Mouse (Mus musculus) lung, embryonic 16.5 days (tissue): ENCODE measurements around the gene Ifna4. TPM values are rescaled to one million over a fixed set of nuclear protein-coding genes. Genes with fewer than 3 reads are reported as not detected.

Experiments
- ATAC-seq: fragments of 200-750 bp; cut with Nextera tagmentation; 2 replicates; pipeline ENCODE4 v1.8.0; 2017; ENCODE audit warnings: low read depth, mild to moderate bottlenecking, moderate library complexity
- H3K27ac ChIP-seq: fragments of 300-500 bp; sonication (generic); 2 replicates; pipeline ENCODE4 v1.5.1; 2014; ENCODE audit warnings: mild to moderate bottlenecking, control low read depth, low read length
- H3K27me3 ChIP-seq: fragments of 300-500 bp; sonication (generic); 2 replicates; pipeline ENCODE4 v1.6.1; 2014; ENCODE audit warnings: low read depth, low read length, mixed read lengths; ENCODE audit not compliant: control insufficient read depth, insufficient read depth
- H3K36me3 ChIP-seq: fragments of 300-500 bp; sonication (generic); 2 replicates; pipeline ENCODE4 v1.6.1; 2014; ENCODE audit warnings: low read length; ENCODE audit not compliant: control insufficient read depth, insufficient read depth
- H3K4me1 ChIP-seq: fragments of 300-500 bp; sonication (generic); replicated peaks from 2 replicates; pipeline ENCODE4 v1.6.1; 2014; ENCODE audit warnings: low read length, mixed read lengths; ENCODE audit not compliant: control insufficient read depth, insufficient read depth
- H3K4me2 ChIP-seq: fragments of 300-500 bp; sonication (generic); 2 replicates; pipeline ENCODE4 v1.6.1; 2014; ENCODE audit warnings: low read depth, low read length, control low read depth
- H3K4me3 ChIP-seq: fragments of 300-500 bp; sonication (generic); 2 replicates; pipeline ENCODE4 v1.5.1; 2014; ENCODE audit warnings: mild to moderate bottlenecking, low read length, control low read depth
- H3K9ac ChIP-seq: fragments of 300-500 bp; sonication (generic); 2 replicates; pipeline ENCODE4 v1.6.1; 2014; ENCODE audit warnings: low read length, control low read depth
- H3K9me3 ChIP-seq: fragments of 300-500 bp; sonication (generic); 2 replicates; pipeline ENCODE4 v1.6.1; 2016; ENCODE audit warnings: low read length; ENCODE audit not compliant: control insufficient read depth
- WGBS: fragments of 180-500 bp; shearing (Covaris S2); extraction: QIAGEN DNeasy Blood & Tissue Kit; methylation state at CpG from one replicate; pipeline ENCODE4 v1.1.7; 2014; 5-methylcytosine and 5-hydroxymethylcytosine counted together
- polyA plus RNA-seq: library from polyadenylated mRNA; unstranded; fragments of >200 nt; fragmentation: Nextera tagmentation; extraction: Ambion mirVana; gene quantifications from 2 replicates; pipeline ENCODE4 v1.2.1, GENCODE M21; 2015

Gene Ifna4
- polyA plus RNA-seq, 1 experiment from 2014 or later: not detected

- no peaks in the 10 kb centered on the region for H3K9me3 ChIP-seq
- H3K27me3 ChIP-seq: peaks cover 7% of the 10 kb centered on the region; the same call in 1 of the 2 replicates
- ATAC-seq: no peak
These were observed 17.6 kb downstream of the Ifna4 start for GRCm38 (mm10) chr4:88859214-88859613.

GRCm38 (mm10) chr4:88863309-88863708 is 21.6 kb downstream of the Ifna4 start:
- no peak overlapping the region for H3K4me2 ChIP-seq
- H3K9ac ChIP-seq: no peak overlapping the region
- H3K9me3 ChIP-seq: no peaks in the 10 kb centered on the region
- 8% methylated on average over 7 of the region's 7 CpGs for WGBS
- peaks cover 4% of the 10 kb centered on the region for H3K4me1 ChIP-seq
- H3K4me3 ChIP-seq: no peak overlapping the region
- H3K27me3 ChIP-seq: peaks cover 21% of the 10 kb centered on the region; the same call in 1 of the 2 replicates
- no peaks in the 10 kb centered on the region for H3K36me3 ChIP-seq
- no peak overlapping the region for H3K27ac ChIP-seq
- ATAC-seq: no peak

More at GRCm38 (mm10) chr4:88859214-88859613, 17.6 kb downstream of the Ifna4 start:
- no peak overlapping the region for H3K27ac ChIP-seq
- no peak overlapping the region for H3K9ac ChIP-seq
- no peaks in the 10 kb centered on the region for H3K4me1 ChIP-seq
- H3K4me3 ChIP-seq: no peak overlapping the region
- H3K4me2 ChIP-seq: no peak overlapping the region
- no peaks in the 10 kb centered on the region for H3K36me3 ChIP-seq

GRCm38 (mm10) chr4:88864599-88864998 is 22.9 kb downstream of the Ifna4 start:
- Histone ChIP-seq H3K27me3 (peaks cover 21% of the 10 kb centered on the region; the same call in 1 of the 2 replicates), H3K36me3 (no peaks in the 10 kb centered on the region), H3K9ac (no peak overlapping the region), H3K4me2 (0 out of 2 replicates have a peak overlapping the region, but pooled peaks have one; percentile 3), H3K27ac (no peak overlapping the region), H3K9me3 (no peaks in the 10 kb centered on the region), H3K4me3 (no peak overlapping the region), H3K4me1 (peaks cover 6% of the 10 kb centered on the region)
- ATAC-seq: no peak
- 39% methylated on average over 9 of the region's 9 CpGs for WGBS

GRCm38 (mm10) chr4:88865011-88865569 is 23.4 kb downstream of the Ifna4 start:
- H3K4me1 ChIP-seq: peaks cover 6% of the 10 kb centered on the region

GRCm38 (mm10) chr4:88867366-88867925 is 25.8 kb downstream of the Ifna4 start:
- peaks cover 6% of the 10 kb centered on the region for H3K4me1 ChIP-seq
- no peak overlapping the region for H3K9ac ChIP-seq
- peak overlapping the region; percentile 46 for H3K4me3 ChIP-seq
- peak overlapping the region; percentile 67 for H3K4me2 ChIP-seq
- no peaks in the 10 kb centered on the region for H3K9me3 ChIP-seq
- 2% methylated on average over 8 of the region's 8 CpGs for WGBS
- no peak overlapping the region for H3K27ac ChIP-seq
- peaks cover 21% of the 10 kb centered on the region; the same call in 1 of the 2 replicates for H3K27me3 ChIP-seq
- peak; percentile 70 for ATAC-seq
- H3K36me3 ChIP-seq: no peaks in the 10 kb centered on the region

More at GRCm38 (mm10) chr4:88865011-88865569, 23.4 kb downstream of the Ifna4 start:
- 42% methylated on average over 6 of the region's 6 CpGs for WGBS
- no peak for ATAC-seq
- no peaks in the 10 kb centered on the region for H3K9me3 ChIP-seq
- no peak overlapping the region for H3K27ac ChIP-seq
- H3K4me3 ChIP-seq: no peak overlapping the region
- no peak overlapping the region for H3K9ac ChIP-seq
- no peaks in the 10 kb centered on the region for H3K36me3 ChIP-seq
- H3K27me3 ChIP-seq: peaks cover 21% of the 10 kb centered on the region; the same call in 1 of the 2 replicates
- H3K4me2 ChIP-seq: no peak overlapping the region

- H3K36me3 ChIP-seq: no peaks in the 10 kb centered on the region
- H3K4me2 ChIP-seq: peak overlapping the region; percentile 67
- peaks cover 14% of the 10 kb centered on the region; the same call in 1 of the 2 replicates for H3K27me3 ChIP-seq
- peak overlapping the region; percentile 46 for H3K4me3 ChIP-seq
- H3K27ac ChIP-seq: no peak overlapping the region
- peak; percentile 56 for ATAC-seq
- H3K9ac ChIP-seq: peak overlapping the region; percentile 31
- H3K4me1 ChIP-seq: peaks cover 6% of the 10 kb centered on the region
- 6% methylated on average over 31 of the region's 31 CpGs for WGBS
- H3K9me3 ChIP-seq: no peaks in the 10 kb centered on the region
These were observed 26.6 kb downstream of the Ifna4 start for GRCm38 (mm10) chr4:88867926-88868911.

- H3K36me3 ChIP-seq: no peaks in the 10 kb centered on the region
- no peaks in the 10 kb centered on the region; the same call in 1 of the 2 replicates for H3K27me3 ChIP-seq
- H3K4me2 ChIP-seq: no peak overlapping the region
- H3K27ac ChIP-seq: no peak overlapping the region
- 0% methylated on average over 2 of the region's 2 CpGs for WGBS
- no peak overlapping the region for H3K4me3 ChIP-seq
- H3K9ac ChIP-seq: no peak overlapping the region
- ATAC-seq: no peak
- peaks cover 4% of the 10 kb centered on the region for H3K4me1 ChIP-seq
- H3K9me3 ChIP-seq: no peaks in the 10 kb centered on the region
These were observed 31.0 kb downstream of the Ifna4 start for GRCm38 (mm10) chr4:88872691-88873090.

- H3K4me2 ChIP-seq: no peak overlapping the region
- H3K9ac ChIP-seq: no peak overlapping the region
- ATAC-seq: no peak
- WGBS: 52% methylated on average over 3 of the region's 4 CpGs
- H3K27ac ChIP-seq: no peak overlapping the region
- H3K4me1 ChIP-seq: no peaks in the 10 kb centered on the region
- H3K4me3 ChIP-seq: no peak overlapping the region
- H3K27me3 ChIP-seq: no peaks in the 10 kb centered on the region; the same call in 1 of the 2 replicates
- no peaks in the 10 kb centered on the region for H3K36me3 ChIP-seq
- H3K9me3 ChIP-seq: no peaks in the 10 kb centered on the region
These were observed 33.9 kb downstream of the Ifna4 start for GRCm38 (mm10) chr4:88875435-88876095.
